Comparison of ENCODE assay signal across 20 mouse cellular contexts in genomic region chr2:104219733-104220391, GRCm38 (mm10).
A peak's percentile ranks its signal among the peaks of the same experiment; 100 is the strongest.
DNase-seq lines count a peak whose midpoint lies in the region; ATAC-seq and TF ChIP-seq lines count a peak whose summit lies in the region.
"Had no signal": no experiment of that assay in that cellular context is flagged by ENCODE, and none has a peak within 500 bp of the region (broad histone marks: within the 10 kb centered on the region; RNA-seq: fewer than 3 reads in every experiment).

No protein-coding gene starts in this region.

- TF ChIP-seq CTCF in lung, adult 2 months (IDR thresholded peaks at IDR 0.05; ENCODE audit: insufficient read depth, low read length), result no peak
- no peak for TF ChIP-seq CTCF in forebrain, postnatal 0 days (IDR thresholded peaks at IDR 0.05; ENCODE audit: low read depth)

- no peak for TF ChIP-seq POLR2A in lung, adult 2 months (IDR thresholded peaks at IDR 0.05; ENCODE audit: borderline replicate concordance, extremely low read depth, low read depth, low read length)

- H3K9me3 ChIP-seq in lung, embryonic 15.5 days, result no peaks in the 10 kb centered on the region
- H3K9me3 ChIP-seq in forebrain, postnatal 0 days (ENCODE audit: low read length), result no peaks in the 10 kb centered on the region
- no peaks in the 10 kb centered on the region for H3K9me3 ChIP-seq in midbrain, embryonic 12.5 days
- H3K9me3 ChIP-seq: embryonic facial prominence, embryonic 10.5 days had no signal

- peak; percentile 75; the same call in 1 of the 2 replicates for ATAC-seq in lung, embryonic 15.5 days (ENCODE audit: borderline replicate concordance, extremely low read depth, low FRiP score, low TSS enrichment)
- no peak for ATAC-seq in forebrain, postnatal 0 days
- peak; percentile 24; the same call in 1 of the 2 replicates for ATAC-seq in midbrain, embryonic 12.5 days (ENCODE audit: low FRiP score, low read depth)
- ATAC-seq: Patski had no signal

- no peak overlapping the region for H3K4me2 ChIP-seq in lung, embryonic 15.5 days
- H3K4me2 ChIP-seq in forebrain, postnatal 0 days (ENCODE audit: low read depth), result no peak overlapping the region
- no peak overlapping the region for H3K4me2 ChIP-seq in midbrain, embryonic 12.5 days (replicated peaks)

- DNase-seq in embryo, embryonic 10 days (ENCODE audit: low spot score), result peak; percentile 42
- DNase-seq in embryo, embryonic 9.5 days (ENCODE audit: extremely low spot score), result no peak
- DNase-seq in lung, adult 2 months, result no peak
- no peak for DNase-seq in forebrain, postnatal 0 days
- no peak for DNase-seq in cerebellum, adult 11-12 months
- no peak for DNase-seq in kidney, postnatal 36 days
- DNase-seq: cerebellum, adult 8-10 months; gastrocnemius, adult 2 months; heart, postnatal 4 days; kidney, adult 8-10 months; liver had no signal

- H3K27ac ChIP-seq in lung, embryonic 15.5 days, result no peak overlapping the region
- peak overlapping the region; percentile 29; the same call in 1 of the 2 replicates for H3K27ac ChIP-seq in forebrain, postnatal 0 days (ENCODE audit: low read depth, low read length)
- H3K27ac ChIP-seq in midbrain, embryonic 12.5 days (replicated peaks), result no peak overlapping the region
- H3K27ac ChIP-seq: embryonic facial prominence, embryonic 10.5 days; gastrocnemius, adult 2 months; macrophage had no signal

- no peak overlapping the region for H3K4me3 ChIP-seq in lung, embryonic 15.5 days
- H3K4me3 ChIP-seq in lung, adult 2 months (replicated peaks; ENCODE audit: extremely low read depth, low read depth, low read length), result no peak overlapping the region
- H3K4me3 ChIP-seq in forebrain, postnatal 0 days (ENCODE audit: low read depth, low read length), result no peak overlapping the region
- no peak overlapping the region for H3K4me3 ChIP-seq in midbrain, embryonic 12.5 days
- H3K4me3 ChIP-seq: embryonic facial prominence, embryonic 10.5 days; gastrocnemius, adult 2 months; layer of hippocampus, adult 2 months; left cerebral cortex, adult 2 months; myocyte had no signal

- H3K4me1 ChIP-seq in lung, embryonic 15.5 days, result peaks cover 16% of the 10 kb centered on the region
- H3K4me1 ChIP-seq in lung, adult 2 months (ENCODE audit: control insufficient read depth, insufficient read depth, low read length), result no peaks in the 10 kb centered on the region
- H3K4me1 ChIP-seq in forebrain, postnatal 0 days (ENCODE audit: insufficient read depth), result peaks cover 6% of the 10 kb centered on the region; the same call in 1 of the 2 replicates
- peaks cover 21% of the 10 kb centered on the region for H3K4me1 ChIP-seq in midbrain, embryonic 12.5 days

- no peaks in the 10 kb centered on the region for H3K27me3 ChIP-seq in lung, embryonic 15.5 days
- no peaks in the 10 kb centered on the region for H3K27me3 ChIP-seq in forebrain, postnatal 0 days (ENCODE audit: insufficient read depth, low read length)
- peaks cover 10% of the 10 kb centered on the region for H3K27me3 ChIP-seq in midbrain, embryonic 12.5 days
- H3K27me3 ChIP-seq: CH12.LX had no signal

- H3K36me3 ChIP-seq in lung, embryonic 15.5 days, result no peaks in the 10 kb centered on the region
- peaks cover 13% of the 10 kb centered on the region; the same call in 1 of the 2 replicates for H3K36me3 ChIP-seq in forebrain, postnatal 0 days (ENCODE audit: insufficient read depth)
- no peaks in the 10 kb centered on the region for H3K36me3 ChIP-seq in midbrain, embryonic 12.5 days
- H3K36me3 ChIP-seq: embryonic facial prominence, embryonic 10.5 days had no signal

- WGBS in lung, embryonic 15.5 days, result 51% methylated on average over 14 of the region's 14 CpGs
- 58% methylated on average over 14 of the region's 14 CpGs for WGBS in lung, adult 2 months
- WGBS in forebrain, postnatal 0 days, result 59% methylated on average over 14 of the region's 14 CpGs
- WGBS in midbrain, embryonic 12.5 days, result 36% methylated on average over 14 of the region's 14 CpGs

- no peak overlapping the region for H3K9ac ChIP-seq in lung, embryonic 15.5 days
- no peak overlapping the region for H3K9ac ChIP-seq in forebrain, postnatal 0 days
- no peak overlapping the region for H3K9ac ChIP-seq in midbrain, embryonic 12.5 days (replicated peaks)
